Mouse (Mus musculus) intestine, postnatal 0 days (tissue): ENCODE results near the gene Aktip. TPM values are rescaled to one million over a fixed set of nuclear protein-coding genes. Genes with fewer than 3 reads are reported as not detected.

ENCODE experiments used
- ATAC-seq: fragments of 200-750 bp; cut with Nextera tagmentation; 2 replicates; pipeline ENCODE4 v1.8.0; 2017; ENCODE audit warnings: mild to moderate bottlenecking, moderate TSS enrichment, moderate library complexity
- H3K27ac ChIP-seq: fragments of 300-500 bp; sonication (generic); 2 replicates; pipeline ENCODE4 v1.5.1; 2014; ENCODE audit warnings: mild to moderate bottlenecking, low read depth, low read length, moderate library complexity
- H3K27me3 ChIP-seq: fragments of 300-500 bp; sonication (generic); replicated peaks from 2 replicates; pipeline ENCODE4 v1.6.1; 2014; ENCODE audit warnings: low read length, mixed read lengths; ENCODE audit not compliant: control insufficient read depth, insufficient read depth
- H3K36me3 ChIP-seq: fragments of 300-500 bp; sonication (generic); 2 replicates; pipeline ENCODE4 v1.6.1; 2014; ENCODE audit warnings: mild to moderate bottlenecking, moderate library complexity; ENCODE audit not compliant: control insufficient read depth, insufficient read depth
- H3K4me1 ChIP-seq: fragments of 300-500 bp; sonication (generic); replicated peaks from 2 replicates; pipeline ENCODE4 v1.6.1; 2014; ENCODE audit warnings: antibody characterized with exemption, low read length, mixed read lengths; ENCODE audit not compliant: control insufficient read depth, insufficient read depth
- H3K4me2 ChIP-seq: fragments of 300-500 bp; sonication (generic); replicated peaks from 2 replicates; pipeline ENCODE4 v1.6.1; 2014; ENCODE audit warnings: low read depth, mild to moderate bottlenecking, moderate library complexity
- H3K4me3 ChIP-seq: fragments of 300-500 bp; sonication (generic); 2 replicates; pipeline ENCODE4 v1.5.1; 2014; ENCODE audit warnings: low read depth, low read length
- H3K9ac ChIP-seq: fragments of 300-500 bp; sonication (generic); 2 replicates; pipeline ENCODE4 v1.6.1; 2014; ENCODE audit warnings: mild to moderate bottlenecking, low read depth, low read length
- H3K9me3 ChIP-seq: fragments of 300-500 bp; sonication (generic); 2 replicates; pipeline ENCODE4 v1.6.1; 2016; ENCODE audit warnings: mixed run types; ENCODE audit not compliant: control insufficient read depth
- CTCF ChIP-seq: sonication (generic); IDR thresholded peaks from 2 replicates; pipeline ENCODE4 v1.5.1; 2016; ENCODE audit warnings: low read depth, mild to moderate bottlenecking, control low read depth, antibody characterized with exemption, moderate library complexity
- WGBS: fragments of 180-500 bp; shearing (Covaris S2); extraction: QIAGEN DNeasy Blood & Tissue Kit; methylation state at CpG from one replicate; pipeline ENCODE4 v1.1.7; 2014; 5-methylcytosine and 5-hydroxymethylcytosine counted together
- polyA plus RNA-seq: library from polyadenylated mRNA; unstranded; fragments of >200 nt; fragmentation: Nextera tagmentation; extraction: Ambion mirVana; gene quantifications from 2 replicates; pipeline ENCODE4 v1.2.1, GENCODE M21; 2015

Gene Aktip
- 29.1 and 29.9 TPM in 2 replicates for polyA plus RNA-seq

DNA sequence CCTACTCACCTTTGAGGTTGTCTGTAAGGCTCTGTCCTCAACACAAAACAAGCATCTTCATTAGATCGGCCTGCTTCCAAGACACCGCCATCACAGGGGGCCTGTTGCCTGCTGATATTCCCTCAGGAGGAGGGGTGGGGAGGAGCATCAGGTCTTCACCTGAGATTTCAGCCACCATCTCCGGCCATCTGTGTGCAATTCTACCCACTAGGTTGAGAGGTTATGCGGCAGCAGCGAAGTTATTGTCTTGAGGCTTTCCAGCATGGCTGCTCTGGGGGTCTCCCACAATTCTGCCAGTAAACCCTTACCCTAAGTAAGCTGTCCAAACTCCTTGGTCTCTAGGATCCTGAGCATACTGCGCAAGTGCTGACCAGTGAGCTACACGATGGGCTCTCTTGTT, at the start of gene Aktip:
Gene Aktip, minus strand, starts transcription at position 101 of the 400 bp plus-strand sequence.
- no peak within 1 kb of the TSS for H3K27ac ChIP-seq
- no peaks in the 10 kb centered on the region for H3K9me3 ChIP-seq
- H3K27me3 ChIP-seq = no peaks in the 10 kb centered on the region
- H3K36me3 ChIP-seq = no peaks in the 10 kb centered on the region
- WGBS = 89% methylated on average over 7 of the region's 7 CpGs
- TF ChIP-seq CTCF = no peak
- no peak for ATAC-seq
- no peak within 1 kb of the TSS for H3K4me3 ChIP-seq
- no peak within 1 kb of the TSS for H3K9ac ChIP-seq
- H3K4me2 ChIP-seq = no peak within 1 kb of the TSS
- H3K4me1 ChIP-seq = no peaks in the 10 kb centered on the region

DNA sequence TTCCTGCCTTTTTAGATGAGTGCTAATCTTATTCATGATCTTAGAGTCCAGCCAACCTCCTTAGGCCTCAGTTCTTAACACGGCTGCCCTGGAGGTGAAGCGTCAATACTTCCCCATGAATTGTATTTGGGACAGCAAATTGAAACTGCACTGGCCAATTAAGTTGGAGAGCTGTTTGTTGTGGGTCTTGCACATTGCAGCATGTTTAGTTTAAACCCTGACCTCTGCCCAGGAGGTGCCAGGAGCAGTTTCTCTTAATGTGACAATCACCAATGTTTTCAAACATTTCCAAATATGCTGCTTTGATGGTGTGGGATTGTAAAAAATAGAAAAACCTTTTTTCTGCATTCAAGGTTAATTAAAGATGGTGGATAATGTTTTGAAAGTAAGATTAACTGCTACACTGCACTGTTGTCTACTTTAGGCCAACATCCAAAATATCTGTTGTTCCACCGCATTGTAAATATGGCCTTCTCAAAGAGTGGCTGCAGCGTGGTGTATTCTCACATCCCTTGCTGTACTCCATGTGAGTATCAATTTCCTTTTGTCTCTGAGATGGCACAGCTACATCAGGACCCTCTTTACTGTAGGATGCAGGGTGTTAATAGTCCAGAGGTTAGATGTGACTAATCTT, 46.2 kb upstream of the Aktip start:
- TF ChIP-seq CTCF = no peak
- 76% methylated on average over 4 of the region's 4 CpGs for WGBS
- no peak for ATAC-seq

DNA sequence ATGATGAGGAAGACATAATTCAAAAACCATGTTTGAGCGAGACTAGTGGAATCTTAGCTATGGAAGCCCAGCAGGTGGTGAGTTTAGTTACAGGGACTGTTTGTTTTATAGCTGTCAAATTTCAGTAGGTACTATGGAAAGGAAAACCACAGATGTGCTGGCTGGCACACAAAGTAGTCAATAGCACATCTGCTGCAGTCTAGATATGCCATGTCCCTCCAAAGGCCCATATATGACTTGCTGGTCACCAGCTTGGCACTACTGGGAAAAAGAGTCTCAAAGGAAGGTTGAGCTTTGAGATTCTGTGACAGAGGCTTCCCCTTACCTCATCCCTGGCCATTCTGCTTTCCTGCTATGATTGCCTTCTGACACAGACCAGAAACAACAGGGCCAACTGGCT, 42.9 kb upstream of the Aktip start:
- no peak overlapping the region for H3K4me2 ChIP-seq
- WGBS = 87% methylated on average over 1 of the region's 1 CpGs
- H3K36me3 ChIP-seq = no peaks in the 10 kb centered on the region
- H3K9ac ChIP-seq = no peak overlapping the region
- no peak overlapping the region for H3K27ac ChIP-seq
- H3K9me3 ChIP-seq = no peaks in the 10 kb centered on the region
- H3K4me1 ChIP-seq = no peaks in the 10 kb centered on the region
- H3K4me3 ChIP-seq = no peak overlapping the region
- no peak for ATAC-seq
- no peaks in the 10 kb centered on the region for H3K27me3 ChIP-seq
- no peak for TF ChIP-seq CTCF

More for the DNA sequence above, 46.2 kb upstream of the Aktip start:
- no peaks in the 10 kb centered on the region for H3K36me3 ChIP-seq
- H3K9me3 ChIP-seq = no peaks in the 10 kb centered on the region
- H3K9ac ChIP-seq = no peak overlapping the region
- H3K4me1 ChIP-seq = no peaks in the 10 kb centered on the region
- no peak overlapping the region for H3K4me3 ChIP-seq
- no peak overlapping the region for H3K4me2 ChIP-seq
- H3K27ac ChIP-seq = no peak overlapping the region
- no peaks in the 10 kb centered on the region for H3K27me3 ChIP-seq

DNA sequence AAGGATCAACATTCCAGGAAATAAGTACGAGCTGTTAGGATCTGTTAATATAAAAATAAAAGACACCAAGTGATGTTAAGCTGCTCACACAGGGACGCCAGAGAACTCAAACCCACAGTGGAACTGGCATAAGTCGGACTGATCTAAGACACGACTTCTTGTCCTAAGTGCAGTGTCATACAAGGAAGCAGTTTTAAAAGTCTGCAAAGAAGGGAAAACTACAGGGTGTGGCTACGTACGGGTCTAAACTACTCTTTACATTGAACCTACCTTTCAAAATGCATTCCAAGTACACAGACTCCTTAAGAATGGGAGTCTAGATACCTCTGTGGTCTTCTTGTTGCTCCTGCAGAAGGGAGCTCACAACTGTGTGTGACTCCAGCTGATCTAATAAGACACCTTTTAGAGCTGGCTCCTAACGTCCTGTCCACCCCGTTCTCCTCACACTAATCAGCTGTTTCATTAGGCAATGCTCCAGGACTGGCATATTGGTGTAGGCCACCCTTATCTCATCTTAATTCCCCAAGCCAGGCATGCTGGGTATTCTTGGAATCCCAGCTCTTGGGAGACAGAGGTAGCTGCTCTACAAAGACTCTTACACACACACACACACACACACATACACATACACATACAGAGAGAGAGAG, 42.2 kb upstream of the Aktip start:
- WGBS = 44% methylated on average over 8 of the region's 8 CpGs
- H3K4me2 ChIP-seq = peak overlapping the region; percentile 37; the same call in 1 of the 2 replicates
- no peak overlapping the region for H3K9ac ChIP-seq
- H3K4me1 ChIP-seq = no peaks in the 10 kb centered on the region
- H3K9me3 ChIP-seq = no peaks in the 10 kb centered on the region
- no peak overlapping the region for H3K4me3 ChIP-seq
- ATAC-seq = peak; percentile 84
- no peaks in the 10 kb centered on the region for H3K36me3 ChIP-seq
- H3K27ac ChIP-seq = no peak overlapping the region
- no peaks in the 10 kb centered on the region for H3K27me3 ChIP-seq
- no peak for TF ChIP-seq CTCF

DNA sequence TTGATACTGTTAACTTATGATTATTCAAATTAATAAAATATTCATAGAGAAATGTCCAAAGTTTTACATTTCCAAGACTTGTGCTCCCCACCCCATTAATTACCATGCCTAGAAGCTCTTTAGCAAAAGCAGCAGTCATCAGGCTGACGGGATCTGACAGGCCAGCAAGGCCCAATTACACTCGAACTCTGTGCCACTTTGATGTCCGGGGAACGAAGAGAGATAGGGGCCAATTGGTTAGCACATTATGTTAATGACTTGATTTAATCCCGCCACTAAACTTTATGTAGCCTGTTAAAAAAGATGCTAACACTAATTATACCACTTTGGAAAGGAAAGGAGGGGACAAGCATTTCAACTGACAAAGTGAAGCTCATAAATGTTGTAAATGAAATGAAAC, 41.6 kb upstream of the Aktip start:
- Histone ChIP-seq H3K27ac (no peak overlapping the region), H3K4me1 (no peaks in the 10 kb centered on the region), H3K4me3 (no peak overlapping the region), H3K4me2 (no peak overlapping the region), H3K9ac (no peak overlapping the region), H3K9me3 (no peaks in the 10 kb centered on the region), H3K36me3 (no peaks in the 10 kb centered on the region), H3K27me3 (no peaks in the 10 kb centered on the region)
- TF ChIP-seq CTCF = no peak
- 87% methylated on average over 5 of the region's 5 CpGs for WGBS
- ATAC-seq = no peak

DNA sequence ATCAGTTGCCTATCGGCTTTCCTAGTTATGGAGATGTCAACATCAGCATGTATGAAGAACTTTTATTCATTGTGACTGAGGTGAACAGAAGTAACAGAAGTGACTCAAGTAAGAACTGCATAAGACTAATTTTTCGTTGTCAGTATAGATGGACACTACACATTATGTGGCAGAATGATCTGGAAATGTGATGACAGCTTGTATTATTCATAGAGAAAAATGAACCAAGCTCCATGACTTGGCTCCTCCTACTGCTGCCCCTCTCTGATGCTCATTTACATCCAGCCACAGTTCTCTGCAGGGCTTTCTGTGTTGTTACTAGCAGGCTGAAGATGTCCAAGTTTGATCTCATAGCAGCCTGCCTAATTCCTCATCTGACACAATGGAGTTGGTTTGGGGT, 37.4 kb upstream of the Aktip start:
- no peak for TF ChIP-seq CTCF
- H3K4me1 ChIP-seq = no peaks in the 10 kb centered on the region
- ATAC-seq = no peak
- no peak overlapping the region for H3K4me3 ChIP-seq
- no peaks in the 10 kb centered on the region for H3K36me3 ChIP-seq
- no peak overlapping the region for H3K9ac ChIP-seq
- no peaks in the 10 kb centered on the region for H3K9me3 ChIP-seq
- no peak overlapping the region for H3K4me2 ChIP-seq
- no peaks in the 10 kb centered on the region for H3K27me3 ChIP-seq
- 84% methylated on average over 2 of the region's 2 CpGs for WGBS
- H3K27ac ChIP-seq = no peak overlapping the region
